Mouse (Mus musculus): ENCODE data around the gene Nfe2l3.

Nfe2l3 gene

DNA sequence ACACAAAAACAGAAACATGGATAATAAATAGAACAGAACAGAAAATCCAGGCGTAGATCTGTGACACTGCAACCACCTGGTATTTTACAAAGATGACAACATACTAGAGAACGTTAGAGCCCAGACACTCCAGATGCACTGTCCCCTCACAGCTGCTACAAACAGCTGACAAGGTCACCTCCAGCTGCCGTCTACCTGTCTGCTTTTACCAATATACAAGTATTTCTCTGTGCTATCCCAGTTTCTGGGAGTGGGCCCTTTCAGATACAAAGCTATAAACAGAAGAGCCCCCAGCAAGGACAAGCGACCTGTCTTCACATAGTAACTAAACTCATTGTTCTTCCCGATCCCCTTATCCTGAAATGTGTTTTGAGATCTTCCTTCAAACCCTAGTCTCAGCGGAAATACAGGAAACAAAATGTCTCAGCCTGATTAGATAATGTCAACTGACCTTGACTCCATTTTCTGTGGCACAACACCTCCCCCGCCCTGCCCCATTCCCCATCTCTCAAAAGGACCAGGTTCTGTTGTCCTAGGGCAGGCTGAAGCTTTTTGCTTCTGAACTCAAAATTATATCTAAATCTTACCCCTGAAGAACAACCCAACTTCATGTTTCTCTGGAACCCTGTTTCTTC is 53.7 kb downstream of the Nfe2l3 start:
- no peak for DNase-seq (ENCODE audit: low spot score in 2 of 2)

DNA sequence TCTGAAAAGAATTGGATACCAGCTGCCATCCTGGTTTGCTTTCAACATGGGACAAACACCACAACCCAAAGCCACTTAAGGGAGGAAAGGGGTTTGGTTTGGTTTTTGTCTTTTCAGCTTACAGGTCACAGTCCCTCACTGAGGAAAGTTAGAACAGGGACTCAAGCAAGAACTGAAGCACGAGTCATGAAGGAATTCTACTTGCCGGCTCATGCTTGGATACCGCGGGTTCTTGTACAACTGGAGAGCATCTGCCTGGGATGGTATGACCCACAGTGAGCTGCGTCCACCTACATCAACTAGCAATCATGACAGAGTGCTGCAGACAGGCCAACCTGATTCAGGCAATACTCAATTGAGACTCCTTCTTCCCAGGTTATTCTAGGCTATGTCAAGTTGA is 54.3 kb downstream of the Nfe2l3 start:
- no peak for DNase-seq (ENCODE audit: low spot score in 2 of 2)

DNA sequence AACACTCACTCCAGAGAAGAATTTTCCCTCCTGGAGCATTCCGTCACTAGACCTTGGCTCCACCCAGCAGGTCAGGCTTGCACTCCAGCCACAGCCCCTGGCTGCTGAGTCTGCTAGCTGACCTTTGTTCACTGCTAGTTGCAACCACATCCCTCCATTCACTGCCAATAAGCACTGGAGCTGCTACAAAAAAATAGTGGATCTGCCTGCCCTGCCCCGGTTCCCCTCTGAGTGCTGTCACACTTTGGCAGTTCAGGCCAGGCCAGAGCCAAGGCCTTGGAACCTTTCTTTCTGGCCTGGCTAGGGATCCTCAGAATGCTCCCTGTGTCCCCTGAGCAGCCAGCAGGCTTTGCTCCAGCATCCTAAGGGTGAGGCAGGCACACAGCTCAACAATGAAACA is 57.3 kb downstream of the Nfe2l3 start:
- no peak for DNase-seq (ENCODE audit: low spot score in 2 of 2)

GRCm38 (mm10) chr6:51497321-51498111 is 65.0 kb downstream of the Nfe2l3 start:
- DNase-seq (ENCODE audit: low spot score in 2 of 2): no peak

- DNase-seq (ENCODE audit: low spot score in 2 of 2): no peak
These were observed 73.2 kb downstream of the Nfe2l3 start for GRCm38 (mm10) chr6:51505671-51506070.

DNA sequence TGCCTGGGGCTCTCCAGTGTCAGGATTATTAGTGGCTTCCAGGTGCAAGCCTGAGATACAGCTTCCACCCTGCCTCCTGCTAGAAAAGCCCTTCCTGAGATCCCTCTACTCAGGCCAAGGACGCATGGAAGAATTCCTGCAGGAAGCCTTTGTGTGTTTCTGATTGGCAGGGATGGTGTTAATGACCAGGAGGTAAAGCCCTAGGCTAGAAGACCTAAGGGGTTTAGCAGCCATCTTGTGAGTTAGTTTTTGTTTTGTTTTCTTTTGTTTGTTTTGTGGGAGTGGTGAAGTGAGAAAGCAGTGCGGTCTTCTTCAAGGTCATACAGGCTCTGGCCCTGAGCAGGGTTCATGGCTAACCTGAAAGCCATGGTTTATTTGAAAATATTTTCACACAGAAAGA is 75.1 kb downstream of the Nfe2l3 start:
- DNase-seq (ENCODE audit: low spot score in 2 of 2): no peak
